Mouse (Mus musculus): Measurements from ENCODE around the gene Farsa. TPM values are rescaled to one million over a fixed set of nuclear protein-coding genes. Genes with fewer than 3 reads are reported as not detected.
"Not testable (repeated sequence)": the region's sequence is repeated elsewhere in the genome, so short reads cannot be mapped to it uniquely, and the experiment has no call there.

Gene Farsa
- total RNA-seq, 2 experiments from 2014 or later: 52.4 to 53.3 TPM

DNA sequence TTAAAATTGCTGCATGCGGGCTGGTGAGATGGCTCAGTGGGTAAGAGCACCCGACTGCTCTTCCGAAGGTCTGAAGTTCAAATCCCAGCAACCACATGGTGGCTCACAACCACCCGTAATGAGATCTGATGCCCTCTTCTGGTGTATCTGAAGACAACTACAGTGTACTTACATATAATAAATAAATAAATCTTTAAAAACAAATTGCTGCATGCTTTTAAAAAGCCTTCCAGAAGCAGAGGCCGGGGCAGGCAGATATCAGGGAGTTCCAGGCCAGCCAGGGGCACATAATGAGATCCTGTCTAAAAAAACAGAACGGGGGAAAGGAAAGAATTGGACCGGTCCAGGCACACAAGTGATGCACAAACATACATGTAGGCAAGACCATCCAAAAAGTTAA is 51.2 kb downstream of the Farsa start:
- not testable (repeated sequence) for DNase-seq (ENCODE audit: extremely low spot score in 1 of 2, low spot score in 1 of 2)

DNA sequence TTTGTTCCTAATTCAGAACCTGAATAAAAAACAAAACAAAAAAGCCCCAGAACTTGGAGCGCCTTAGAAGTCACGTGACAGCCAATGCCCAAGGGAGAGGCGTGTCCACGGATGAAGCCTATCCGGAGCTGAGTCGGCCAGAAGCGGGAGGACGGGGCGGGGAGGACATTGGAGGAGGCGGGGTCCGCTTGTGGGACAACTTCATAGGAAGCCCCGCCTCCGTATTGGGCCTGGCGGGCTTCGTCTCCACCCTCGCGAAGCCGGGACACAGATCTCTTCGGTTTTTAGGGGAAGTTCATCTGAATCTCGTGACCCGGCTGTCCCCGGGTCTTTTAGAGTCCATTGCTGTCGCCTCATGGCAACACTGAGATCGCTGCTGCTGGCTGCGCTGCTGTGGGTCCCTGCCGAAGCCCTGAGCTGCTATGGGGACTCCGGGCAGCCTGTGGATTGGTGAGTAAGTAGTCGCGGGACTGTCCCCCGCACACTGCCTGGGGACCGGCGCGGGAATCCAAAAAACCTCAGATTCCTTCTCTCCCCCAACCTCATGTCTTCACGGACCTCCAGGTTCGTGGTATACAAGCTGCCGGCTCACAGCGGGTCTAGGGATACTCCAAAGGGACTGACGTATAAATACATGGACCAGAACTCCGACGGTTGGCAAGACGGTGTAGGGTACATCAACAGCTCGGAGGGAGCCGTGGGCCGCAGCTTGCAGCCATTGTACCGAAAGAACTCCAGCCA is 51.8 kb downstream of the Farsa start, which contains the start of gene Dnase2a:
TSS of gene Dnase2a (plus strand) at position 140 of the 741 bp plus-strand sequence.
- peak in 1 of 2 experiments; percentile 61 for DNase-seq (ENCODE audit: extremely low spot score in 1 of 2, low spot score in 1 of 2)

DNA sequence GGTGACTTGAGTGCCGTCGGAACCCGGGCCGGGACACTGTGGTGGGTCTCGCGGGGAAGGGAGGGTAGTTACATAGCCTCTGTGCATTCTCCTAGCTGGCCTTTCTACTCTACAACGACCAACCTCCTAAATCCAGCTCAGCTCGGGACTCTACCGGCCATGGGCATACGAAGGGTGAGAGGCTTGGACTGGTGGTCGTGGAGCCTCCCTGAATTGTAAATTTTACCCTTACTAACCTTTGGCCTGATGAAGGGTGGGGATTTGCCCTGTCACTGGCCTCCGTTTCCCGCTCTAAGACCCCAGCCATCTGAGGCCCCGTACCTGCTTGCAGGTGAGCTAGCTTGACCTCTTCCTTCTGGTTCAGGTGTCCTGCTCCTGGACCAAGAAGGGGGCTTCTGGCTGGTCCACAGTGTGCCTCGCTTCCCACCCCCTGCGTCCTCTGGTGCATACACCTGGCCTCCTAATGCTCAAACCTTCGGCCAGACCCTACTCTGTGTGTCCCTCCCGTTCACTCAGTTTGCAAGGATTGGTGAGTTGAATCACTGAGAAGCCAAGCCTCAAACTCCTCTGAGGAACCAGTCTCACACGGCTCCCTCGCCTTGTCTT is 52.5 kb downstream of the Farsa start:
- no peak for DNase-seq (ENCODE audit: extremely low spot score in 1 of 2, low spot score in 1 of 2)

- no peak for DNase-seq (ENCODE audit: extremely low spot score in 1 of 2, low spot score in 1 of 2)
Measured at GRCm38 (mm10) chr8:84909949-84910348, 53.2 kb downstream of the Farsa start.

DNA sequence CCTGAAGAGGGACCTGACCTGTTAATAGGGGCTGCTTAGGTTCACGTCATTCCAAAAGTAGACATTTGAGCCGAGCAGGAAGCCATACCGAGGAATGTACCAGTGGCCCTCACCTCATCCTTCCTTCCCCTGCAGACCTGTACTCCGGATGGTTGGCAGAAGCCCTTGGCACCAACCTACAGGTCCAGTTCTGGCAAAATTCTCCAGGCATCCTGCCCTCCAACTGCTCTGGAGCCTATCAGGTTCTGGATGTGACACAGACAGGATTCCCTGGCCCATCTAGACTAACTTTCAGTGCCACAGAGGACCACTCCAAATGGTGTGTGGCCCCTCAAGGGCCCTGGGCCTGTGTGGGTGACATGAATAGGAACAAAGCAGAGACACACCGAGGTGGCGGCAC is 53.8 kb downstream of the Farsa start:
- no peak for DNase-seq (ENCODE audit: extremely low spot score in 1 of 2, low spot score in 1 of 2)

GRCm38 (mm10) chr8:84911854-84912253 is 55.1 kb downstream of the Farsa start:
- DNase-seq (ENCODE audit: extremely low spot score in 1 of 2, low spot score in 1 of 2): no peak

DNA sequence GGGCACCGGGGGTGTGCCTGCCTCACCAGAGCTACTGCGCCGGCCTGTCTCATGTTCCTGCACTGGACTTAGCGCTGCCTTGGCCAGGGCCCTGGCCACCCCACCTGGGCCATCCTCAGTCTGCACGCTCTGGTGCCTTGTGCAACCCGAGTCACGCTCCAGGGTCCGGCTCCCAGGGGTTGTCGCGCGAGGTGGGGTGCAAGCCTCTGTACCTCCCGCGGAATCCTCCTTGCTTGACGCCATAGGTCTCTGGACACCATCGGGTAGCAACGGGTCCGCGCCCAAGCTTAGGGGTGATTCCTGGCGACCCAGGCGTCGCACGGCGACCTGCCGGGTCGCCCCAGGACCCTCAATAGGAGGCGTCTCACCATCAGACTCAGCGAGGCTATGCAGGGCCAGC is 55.6 kb downstream of the Farsa start:
- no peak for DNase-seq (ENCODE audit: extremely low spot score in 1 of 2, low spot score in 1 of 2)

DNA sequence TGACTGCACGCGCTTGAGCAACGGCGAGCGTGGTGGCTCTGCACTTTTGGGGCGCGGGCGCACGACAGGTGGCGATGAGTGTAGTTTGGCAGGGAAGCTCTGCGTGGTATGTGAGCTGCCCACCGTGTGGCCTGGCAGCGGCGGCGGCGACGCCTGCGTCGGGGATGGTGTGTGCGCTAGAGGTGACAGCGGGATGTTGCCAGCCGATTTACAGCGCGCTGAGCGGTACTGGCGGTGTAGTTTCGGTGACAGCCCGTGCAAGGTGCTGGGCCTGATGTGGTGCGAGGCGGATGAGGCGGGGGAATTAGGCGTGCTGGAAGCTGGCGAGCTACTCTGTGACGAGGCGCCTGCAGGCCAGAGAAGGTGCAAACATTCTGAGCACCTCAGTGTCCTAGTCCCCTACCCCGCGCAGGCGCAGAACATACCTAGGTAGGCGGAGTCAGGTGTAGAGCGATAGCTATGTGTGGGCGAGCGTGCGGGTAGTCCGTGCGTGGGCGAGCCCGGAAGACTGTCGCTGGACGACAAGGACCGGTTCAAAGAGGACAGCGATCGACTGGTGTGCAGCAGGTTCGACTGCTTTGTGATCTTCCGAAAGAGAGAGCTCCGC is 56.2 kb downstream of the Farsa start:
- DNase-seq (ENCODE audit: extremely low spot score in 1 of 2, low spot score in 1 of 2): no peak

DNA sequence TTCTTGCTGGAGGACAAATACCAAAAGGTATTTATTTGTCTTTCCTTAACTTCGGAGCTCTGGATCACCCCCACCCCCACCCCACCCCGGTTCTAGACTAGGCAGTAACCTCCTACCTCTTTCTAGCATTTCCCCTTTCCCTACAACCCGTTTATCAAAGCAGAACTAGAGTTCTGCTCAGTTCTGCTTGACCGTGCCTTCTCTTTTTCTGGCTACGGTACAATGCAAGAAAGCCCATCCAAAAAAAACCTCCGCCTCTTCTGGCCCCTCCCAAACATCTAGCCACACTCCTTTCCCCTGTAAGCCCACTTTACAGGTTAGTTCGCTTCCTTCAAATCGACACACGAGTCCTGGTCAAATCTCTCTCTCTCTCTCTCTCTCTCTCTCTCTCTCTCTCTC is 56.7 kb downstream of the Farsa start:
- DNase-seq (ENCODE audit: extremely low spot score in 1 of 2, low spot score in 1 of 2): no peak

GRCm38 (mm10) chr8:84913960-84914359 is 57.2 kb downstream of the Farsa start:
- DNase-seq (ENCODE audit: extremely low spot score in 1 of 2, low spot score in 1 of 2): no peak

- DNase-seq (ENCODE audit: extremely low spot score in 1 of 2, low spot score in 1 of 2): no peak
Measured at GRCm38 (mm10) chr8:84915269-84915668, 58.5 kb downstream of the Farsa start.

DNA sequence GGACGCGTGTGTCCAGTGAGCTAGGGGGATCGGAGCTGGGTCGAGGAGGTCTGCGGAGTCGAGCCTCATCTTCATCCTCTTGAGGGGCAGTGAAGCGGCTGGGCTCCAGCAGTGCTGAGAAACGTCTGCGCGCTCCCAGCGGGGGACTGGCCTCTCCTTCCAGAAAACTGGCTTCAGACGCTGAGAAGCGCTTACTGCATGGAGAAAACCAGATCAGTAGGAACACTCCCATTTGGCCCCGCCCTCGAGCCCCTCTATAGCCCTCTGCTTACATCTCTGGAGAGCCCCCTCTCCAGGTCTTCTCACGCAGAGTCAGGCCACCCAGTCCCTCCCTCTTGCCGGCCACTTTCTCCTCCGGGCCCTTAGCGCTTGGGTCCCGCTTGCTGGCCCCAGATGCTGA is 61.0 kb downstream of the Farsa start:
- DNase-seq (ENCODE audit: extremely low spot score in 1 of 2, low spot score in 1 of 2): no peak

DNA sequence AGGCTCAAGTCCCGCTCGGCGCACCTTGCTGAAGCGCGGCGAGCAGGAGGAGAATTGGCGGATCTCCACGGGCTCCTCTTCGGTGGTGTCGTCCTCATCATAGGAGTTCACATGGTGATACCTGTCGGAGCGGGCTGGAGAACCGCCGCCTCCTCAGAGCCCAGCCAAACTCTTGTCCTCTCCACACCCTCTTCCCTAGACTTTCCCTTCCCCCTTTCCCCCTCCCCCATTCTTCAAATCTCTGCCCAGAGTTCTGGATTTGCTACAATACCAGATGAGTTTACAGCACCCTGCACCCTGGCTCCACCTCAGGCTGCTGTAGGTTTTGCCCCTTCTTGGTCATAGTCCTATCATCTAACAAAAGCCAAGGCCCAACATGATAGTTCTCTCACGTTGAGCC is 61.9 kb downstream of the Farsa start:
- no peak for DNase-seq (ENCODE audit: extremely low spot score in 1 of 2, low spot score in 1 of 2)

Small RNA genes lying within 50 kb of the gene (microRNA-seq; reads per million reads assigned to microRNA genes)
- 10.0 to 13.2 reads per million in 2 experiments for gene Mir7069

Other genes starting within 250 kb of the Farsa start
- gene Ier2, start 194.1 kb upstream of the Farsa start, total RNA-seq (2021): 1 to 10 TPM; 8.8 to 9.6 TPM
- 100 to 1,000 TPM in 1 of 2 experiments, 10 to 100 TPM in 1; 83.4 to 101 TPM for gene Trmt1, start 170.7 kb upstream of the Farsa start, total RNA-seq (2021)
- 10 to 100 TPM; 88.9 to 91.0 TPM for gene Nacc1, start 169.1 kb upstream of the Farsa start, total RNA-seq (2021)
- gene Lyl1, start 155.5 kb upstream of the Farsa start, total RNA-seq (2021): 1 to 10 TPM; 2.1 to 2.8 TPM
- gene G430095P16Rik, start 134.0 kb upstream of the Farsa start, total RNA-seq (2021): not detected
- gene Nfix, start 56.6 kb upstream of the Farsa start, total RNA-seq (2021): 100 to 1,000 TPM; 406 to 477 TPM
- gene Dand5, start 34.2 kb upstream of the Farsa start, total RNA-seq (2021): 10 to 100 TPM in 1 of 2 experiments, 1 to 10 TPM in 1; 9.3 to 10.6 TPM
- 10 to 100 TPM; 23.7 to 27.3 TPM for gene Gadd45gip1, start 25.5 kb upstream of the Farsa start, total RNA-seq (2021)
- 10 to 100 TPM; 67.0 to 69.7 TPM for gene Rad23a, start 16.3 kb upstream of the Farsa start, total RNA-seq (2021)
- gene Calr, start 10.1 kb upstream of the Farsa start, total RNA-seq (2021): 100 to 1,000 TPM; 473 to 552 TPM
- gene Syce2, start 15.1 kb downstream of the Farsa start, total RNA-seq (2021): 10 to 100 TPM; 16.5 to 18.0 TPM
- 10 to 100 TPM; 32.4 to 39.7 TPM for gene Gcdh, start 36.9 kb downstream of the Farsa start, total RNA-seq (2021)
- under 1 TPM in 1 of 2 experiments, not detected in 1; 0.17 TPM for gene Klf1, start 44.9 kb downstream of the Farsa start, total RNA-seq (2021)
- gene Dnase2a, start 51.6 kb downstream of the Farsa start, total RNA-seq (2021): 1 to 10 TPM; 3.7 to 4.3 TPM
- gene Mast1, start 80.4 kb downstream of the Farsa start, total RNA-seq (2021): 100 to 1,000 TPM in 1 of 2 experiments, 10 to 100 TPM in 1; 75.7 to 100 TPM
- gene Rtbdn, start 90.0 kb downstream of the Farsa start, total RNA-seq (2021): 1 to 10 TPM in 1 of 2 experiments, under 1 TPM in 1; 0.47 to 1.3 TPM
- gene Gm49661, start 112.4 kb downstream of the Farsa start, total RNA-seq (2021): not detected
- 100 to 1,000 TPM; 335 to 353 TPM for gene Prdx2, start 112.6 kb downstream of the Farsa start, total RNA-seq (2021)
- gene Rnaseh2a, start 112.8 kb downstream of the Farsa start, total RNA-seq (2021): 10 to 100 TPM; 37.1 to 41.5 TPM
- 10 to 100 TPM; 67.9 to 68.8 TPM for gene Junb, start 121.7 kb downstream of the Farsa start, total RNA-seq (2021)
- 1 to 10 TPM; 7.6 to 9.3 TPM for gene Hook2, start 133.6 kb downstream of the Farsa start, total RNA-seq (2021)
- gene Best2, start 157.5 kb downstream of the Farsa start, total RNA-seq (2021): not detected
- gene Asna1, start 168.3 kb downstream of the Farsa start, total RNA-seq (2021): 100 to 1,000 TPM; 116 to 128 TPM
- 100 to 1,000 TPM; 130 to 144 TPM for gene Trir, start 169.8 kb downstream of the Farsa start, total RNA-seq (2021)
- gene Tnpo2, start 179.9 kb downstream of the Farsa start, total RNA-seq (2021): 100 to 1,000 TPM; 145 to 159 TPM
- gene Fbxw9, start 203.1 kb downstream of the Farsa start, total RNA-seq (2021): 10 to 100 TPM; 19.7 to 27.8 TPM
- gene Gm5741, start 211.0 kb downstream of the Farsa start, total RNA-seq (2021): not detected
- gene Dhps, start 214.8 kb downstream of the Farsa start, total RNA-seq (2021): 10 to 100 TPM; 57.7 to 62.0 TPM
- 10 to 100 TPM; 57.7 to 69.0 TPM for gene Wdr83os, start 223.8 kb downstream of the Farsa start, total RNA-seq (2021)
- 10 to 100 TPM; 28.7 to 32.3 TPM for gene Wdr83, start 224.3 kb downstream of the Farsa start, total RNA-seq (2021)
- gene Man2b1, start 226.3 kb downstream of the Farsa start, total RNA-seq (2021): 10 to 100 TPM; 36.1 to 41.8 TPM